Mouse (Mus musculus): ENCODE data around the gene Rrp12. TPM values are rescaled to one million over a fixed set of nuclear protein-coding genes. Genes with fewer than 3 reads are reported as not detected.
A peak's percentile ranks its signal among the peaks of the same experiment; 100 is the strongest.

Rrp12 gene
- polyA plus RNA-seq, 1 experiment from 2014 or later = 7.4 TPM

- Histone ChIP-seq H3K36me3 (no peaks in the 10 kb centered on the region), H3K4me1 (replicated peaks) (peaks cover 31% of the 10 kb centered on the region), H3K27ac (no peak overlapping the region), H3K4me3 (no peak overlapping the region), H3K4me2 (peak overlapping the region; percentile 43; the same call in 1 of the 2 replicates), H3K27me3 (peaks cover 16% of the 10 kb centered on the region), H3K9me3 (replicated peaks) (no peaks in the 10 kb centered on the region), H3K9ac (no peak overlapping the region)
- no peak for ATAC-seq (replicated peaks; ENCODE audit: insufficient number of reproducible peaks, insufficient read depth, low FRiP score, low read depth)
- 56% methylated on average over 6 of the region's 6 CpGs for WGBS
These were observed 60.6 kb downstream of the Rrp12 start for GRCm38 (mm10) chr19:41835407-41835806.

GRCm38 (mm10) chr19:41832501-41833201, 63.3 kb downstream of the Rrp12 start:
- peaks cover 29% of the 10 kb centered on the region for H3K4me1 ChIP-seq (replicated peaks)
- H3K9ac ChIP-seq = no peak overlapping the region
- H3K4me3 ChIP-seq = 0 out of 2 replicates have a peak overlapping the region, but pooled peaks have one; percentile 78
- H3K4me2 ChIP-seq = no peak overlapping the region
- ATAC-seq (replicated peaks; ENCODE audit: insufficient number of reproducible peaks, insufficient read depth, low FRiP score, low read depth) = no peak
- H3K36me3 ChIP-seq = no peaks in the 10 kb centered on the region
- no peaks in the 10 kb centered on the region for H3K9me3 ChIP-seq (replicated peaks)
- 76% methylated on average over 13 of the region's 13 CpGs for WGBS
- peaks cover 20% of the 10 kb centered on the region for H3K27me3 ChIP-seq
- no peak overlapping the region for H3K27ac ChIP-seq

GRCm38 (mm10) chr19:41831718-41832391, 64.1 kb downstream of the Rrp12 start:
- peaks cover 20% of the 10 kb centered on the region for H3K27me3 ChIP-seq
- H3K9me3 ChIP-seq (replicated peaks) = no peaks in the 10 kb centered on the region
- no peak overlapping the region for H3K27ac ChIP-seq
- peak overlapping the region; percentile 96 for H3K4me2 ChIP-seq
- WGBS = 20% methylated on average over 14 of the region's 14 CpGs
- H3K36me3 ChIP-seq = no peaks in the 10 kb centered on the region
- 0 out of 2 replicates have a peak overlapping the region, but pooled peaks have one; percentile 14 for H3K9ac ChIP-seq
- no peak for ATAC-seq (replicated peaks; ENCODE audit: insufficient number of reproducible peaks, insufficient read depth, low FRiP score, low read depth)
- peaks cover 24% of the 10 kb centered on the region for H3K4me1 ChIP-seq (replicated peaks)
- H3K4me3 ChIP-seq = peak overlapping the region; percentile 78

GRCm38 (mm10) chr19:41831101-41831570, 64.8 kb downstream of the Rrp12 start:
- Histone ChIP-seq H3K9me3 (replicated peaks) (no peaks in the 10 kb centered on the region), H3K4me3 (peak overlapping the region; percentile 78), H3K4me1 (replicated peaks) (peaks cover 21% of the 10 kb centered on the region), H3K27ac (no peak overlapping the region), H3K9ac (peak overlapping the region; percentile 74), H3K27me3 (peaks cover 20% of the 10 kb centered on the region), H3K4me2 (peak overlapping the region; percentile 96), H3K36me3 (no peaks in the 10 kb centered on the region)
- ATAC-seq (replicated peaks; ENCODE audit: insufficient number of reproducible peaks, insufficient read depth, low FRiP score, low read depth) = no peak
- WGBS = 1% methylated on average over 19 of the region's 19 CpGs

GRCm38 (mm10) chr19:41830106-41831031, 65.6 kb downstream of the Rrp12 start:
- Histone ChIP-seq H3K27ac (peak overlapping the region; percentile 89), H3K9me3 (replicated peaks) (no peaks in the 10 kb centered on the region), H3K27me3 (peaks cover 20% of the 10 kb centered on the region), H3K36me3 (no peaks in the 10 kb centered on the region), H3K4me1 (replicated peaks) (peaks cover 16% of the 10 kb centered on the region), H3K4me2 (peak overlapping the region; percentile 96), H3K4me3 (peak overlapping the region; percentile 78), H3K9ac (peak overlapping the region; percentile 74)
- ATAC-seq (replicated peaks; ENCODE audit: insufficient number of reproducible peaks, insufficient read depth, low FRiP score, low read depth) = peak; percentile 63
- under 1% methylated on average over 84 of the region's 112 CpGs for WGBS

GRCm38 (mm10) chr19:41829381-41830105, 66.4 kb downstream of the Rrp12 start, which contains the start of gene Frat1:
Gene Frat1, plus strand, starts transcription at chr19:41829970.
- under 1% methylated on average over 39 of the region's 39 CpGs for WGBS
- peak; percentile 87 for ATAC-seq (replicated peaks; ENCODE audit: insufficient number of reproducible peaks, insufficient read depth, low FRiP score, low read depth)
- no peaks in the 10 kb centered on the region for H3K36me3 ChIP-seq

GRCm38 (mm10) chr19:41828941-41829340, 67.0 kb downstream of the Rrp12 start:
- H3K9ac ChIP-seq = no peak overlapping the region
- peaks cover 16% of the 10 kb centered on the region for H3K4me1 ChIP-seq (replicated peaks)
- no peak overlapping the region for H3K27ac ChIP-seq
- H3K27me3 ChIP-seq = peaks cover 20% of the 10 kb centered on the region
- H3K9me3 ChIP-seq (replicated peaks) = no peaks in the 10 kb centered on the region
- peak overlapping the region; percentile 78 for H3K4me3 ChIP-seq
- no peaks in the 10 kb centered on the region for H3K36me3 ChIP-seq
- no peak for ATAC-seq (replicated peaks; ENCODE audit: insufficient number of reproducible peaks, insufficient read depth, low FRiP score, low read depth)
- H3K4me2 ChIP-seq = peak overlapping the region; percentile 96
- WGBS = 81% methylated on average over 3 of the region's 3 CpGs

More at GRCm38 (mm10) chr19:41829381-41830105, 66.4 kb downstream of the Rrp12 start, which contains the start of gene Frat1:
- H3K4me2 ChIP-seq = peak within 1 kb of the TSS; percentile 96
- peaks cover 20% of the 10 kb centered on the region for H3K27me3 ChIP-seq
- H3K9me3 ChIP-seq (replicated peaks) = no peaks in the 10 kb centered on the region
- peak within 1 kb of the TSS; percentile 78 for H3K4me3 ChIP-seq
- H3K9ac ChIP-seq = peak within 1 kb of the TSS; percentile 74
- peak within 1 kb of the TSS; percentile 89 for H3K27ac ChIP-seq
- peaks cover 16% of the 10 kb centered on the region for H3K4me1 ChIP-seq (replicated peaks)

- no peak overlapping the region for H3K4me2 ChIP-seq
- no peaks in the 10 kb centered on the region for H3K9me3 ChIP-seq (replicated peaks)
- no peak overlapping the region for H3K27ac ChIP-seq
- H3K36me3 ChIP-seq = no peaks in the 10 kb centered on the region
- 85% methylated on average over 3 of the region's 3 CpGs for WGBS
- H3K27me3 ChIP-seq = peaks cover 5% of the 10 kb centered on the region
- ATAC-seq (replicated peaks; ENCODE audit: insufficient number of reproducible peaks, insufficient read depth, low FRiP score, low read depth) = no peak
- peaks cover 10% of the 10 kb centered on the region for H3K4me1 ChIP-seq (replicated peaks)
- H3K4me3 ChIP-seq = no peak overlapping the region
- no peak overlapping the region for H3K9ac ChIP-seq
These were observed 69.4 kb downstream of the Rrp12 start for GRCm38 (mm10) chr19:41826529-41826928.

- no peak for ATAC-seq (replicated peaks; ENCODE audit: insufficient number of reproducible peaks, insufficient read depth, low FRiP score, low read depth)
- 0 out of 2 replicates have a peak, but pooled peaks cover 4% of the 10 kb centered on the region for H3K27me3 ChIP-seq
- 72% methylated on average over 5 of the region's 5 CpGs for WGBS
- peaks cover 3% of the 10 kb centered on the region for H3K4me1 ChIP-seq (replicated peaks)
- no peak overlapping the region for H3K27ac ChIP-seq
- no peaks in the 10 kb centered on the region for H3K9me3 ChIP-seq (replicated peaks)
- H3K9ac ChIP-seq = no peak overlapping the region
- H3K36me3 ChIP-seq = no peaks in the 10 kb centered on the region
- H3K4me3 ChIP-seq = no peak overlapping the region
- no peak overlapping the region for H3K4me2 ChIP-seq
These were observed 71.0 kb downstream of the Rrp12 start for GRCm38 (mm10) chr19:41824950-41825349.

- 72% methylated on average over 1 of the region's 1 CpGs for WGBS
- no peak for ATAC-seq (replicated peaks; ENCODE audit: insufficient number of reproducible peaks, insufficient read depth, low FRiP score, low read depth)
These were observed 73.4 kb downstream of the Rrp12 start for GRCm38 (mm10) chr19:41822589-41822988.

More at GRCm38 (mm10) chr19:41822589-41822988, 73.4 kb downstream of the Rrp12 start:
- Histone ChIP-seq H3K4me1 (replicated peaks) (peaks cover 2% of the 10 kb centered on the region; the same call in 1 of the 2 replicates), H3K4me2 (no peak overlapping the region), H3K4me3 (no peak overlapping the region), H3K36me3 (no peaks in the 10 kb centered on the region), H3K27me3 (no peaks in the 10 kb centered on the region), H3K9ac (no peak overlapping the region), H3K9me3 (replicated peaks) (no peaks in the 10 kb centered on the region), H3K27ac (no peak overlapping the region)

All from heart, embryonic 15.5 days (tissue).